Mouse (Mus musculus) kidney, embryonic 14.5 days (tissue): ENCODE results near the gene Cul4b. TPM values are rescaled to one million over a fixed set of nuclear protein-coding genes. Genes with fewer than 3 reads are reported as not detected.
A peak's percentile ranks its signal among the peaks of the same experiment; 100 is the strongest.
"Not testable (repeated sequence)": the region's sequence is repeated elsewhere in the genome, so short reads cannot be mapped to it uniquely, and the experiment has no call there.

ENCODE experiments used
- ATAC-seq: fragments of 200-750 bp; cut with Nextera tagmentation; 2 replicates; pipeline ENCODE4 v1.8.0; 2017; ENCODE audit warnings: moderate number of reproducible peaks, mild to moderate bottlenecking, moderate TSS enrichment, moderate library complexity; ENCODE audit not compliant: low FRiP score, low TSS enrichment
- H3K27ac ChIP-seq: fragments of 300-500 bp; sonication (generic); 2 replicates; pipeline ENCODE4 v1.5.1; 2014; ENCODE audit warnings: low read depth, mild to moderate bottlenecking, low read length, moderate library complexity, mixed read lengths
- H3K27me3 ChIP-seq: fragments of 300-500 bp; sonication (generic); 2 replicates; pipeline ENCODE4 v1.6.1; 2014; ENCODE audit warnings: mild to moderate bottlenecking, low read length; ENCODE audit not compliant: control insufficient read depth, insufficient read depth
- H3K36me3 ChIP-seq: fragments of 300-500 bp; sonication (generic); 2 replicates; pipeline ENCODE4 v1.6.1; 2014; ENCODE audit warnings: low read length, mixed read lengths; ENCODE audit not compliant: control insufficient read depth, insufficient read depth
- H3K4me1 ChIP-seq: fragments of 300-500 bp; sonication (generic); 2 replicates; pipeline ENCODE4 v1.6.1; 2014; ENCODE audit warnings: low read length, mixed read lengths; ENCODE audit not compliant: control insufficient read depth, insufficient read depth
- H3K4me2 ChIP-seq: fragments of 300-500 bp; sonication (generic); replicated peaks from 2 replicates; pipeline ENCODE4 v1.6.1; 2014; ENCODE audit warnings: low read depth, mild to moderate bottlenecking, low read length
- H3K4me3 ChIP-seq: fragments of 300-500 bp; sonication (generic); 2 replicates; pipeline ENCODE4 v1.5.1; 2014; ENCODE audit warnings: mild to moderate bottlenecking, low read length
- H3K9ac ChIP-seq: fragments of 300-500 bp; sonication (generic); 2 replicates; pipeline ENCODE4 v1.6.1; 2014; ENCODE audit warnings: low read depth, mild to moderate bottlenecking, low read length, moderate library complexity
- H3K9me3 ChIP-seq: fragments of 300-500 bp; sonication (generic); 2 replicates; pipeline ENCODE4 v1.6.1; 2016; ENCODE audit warnings: low read length; ENCODE audit not compliant: control insufficient read depth
- WGBS: fragments of 180-500 bp; shearing (Covaris S2); extraction: QIAGEN DNeasy Blood & Tissue Kit; methylation state at CpG from one replicate; pipeline ENCODE4 v1.1.7; 2014; 5-methylcytosine and 5-hydroxymethylcytosine counted together
- polyA plus RNA-seq: library from polyadenylated mRNA; unstranded; fragments of >200 nt; fragmentation: Nextera tagmentation; extraction: Ambion mirVana; gene quantifications from 2 replicates; pipeline ENCODE4 v1.2.1, GENCODE M21; 2014

Gene Cul4b
- polyA plus RNA-seq, 1 experiment from 2014 or later, result 47.2 TPM

DNA sequence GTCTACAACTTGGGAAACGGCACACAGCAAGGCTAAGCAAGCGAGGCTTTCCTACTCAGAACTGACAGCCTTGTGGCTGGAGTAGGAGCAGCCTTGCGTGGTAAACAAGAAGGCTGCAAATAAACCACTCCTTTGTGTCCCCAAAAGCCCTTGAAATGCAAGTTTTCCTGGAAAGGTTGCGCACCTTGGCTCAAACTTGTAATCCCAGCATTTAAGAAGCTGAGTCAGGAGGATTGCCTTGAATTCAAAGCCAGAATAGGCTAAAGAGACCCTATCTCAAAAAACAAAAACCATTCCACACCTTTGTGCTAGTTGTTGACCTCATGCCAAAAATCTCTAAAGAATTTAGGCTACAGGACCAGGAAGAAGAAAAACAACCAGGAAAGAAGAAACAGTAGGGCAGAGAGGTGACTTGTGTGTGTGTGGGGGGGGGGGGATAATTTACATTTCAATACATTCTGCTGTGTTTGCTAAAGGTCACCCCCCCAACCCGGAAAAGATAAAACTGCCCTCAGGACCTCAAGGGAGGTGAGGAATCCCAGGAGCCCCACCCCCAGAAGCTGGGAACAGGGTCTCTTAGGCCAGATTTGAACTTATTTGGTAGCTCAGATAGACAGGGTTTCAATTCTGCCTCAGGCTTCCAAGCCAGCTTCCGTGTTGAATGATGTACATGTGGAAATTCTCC lies 9.3 kb downstream of the Cul4b start:
- Histone ChIP-seq H3K27ac (no peak overlapping the region), H3K27me3 (no peaks in the 10 kb centered on the region), H3K9me3 (no peaks in the 10 kb centered on the region), H3K4me3 (no peak overlapping the region), H3K4me2 (no peak overlapping the region), H3K4me1 (no peaks in the 10 kb centered on the region), H3K9ac (no peak overlapping the region), H3K36me3 (no peaks in the 10 kb centered on the region)
- 72% methylated on average over 6 of the region's 6 CpGs for WGBS
- ATAC-seq, result no peak

DNA sequence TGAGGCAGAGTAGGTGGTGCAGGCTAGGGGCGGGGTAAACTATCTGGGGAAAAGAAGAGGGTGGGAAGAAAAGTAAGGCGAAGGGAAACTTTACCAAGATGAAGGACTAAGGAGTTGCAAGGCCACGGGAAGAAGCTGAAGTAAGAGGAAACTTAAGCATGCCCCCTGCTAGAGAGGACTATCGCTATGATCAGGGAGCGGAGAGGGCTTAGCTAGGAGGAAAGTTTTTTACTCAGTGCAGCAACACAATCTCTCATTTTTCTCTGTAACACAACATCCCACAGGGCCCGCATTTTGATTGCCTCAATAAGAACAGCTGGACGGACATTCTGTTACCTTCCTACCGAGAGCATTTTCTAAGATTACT lies 10.8 kb downstream of the Cul4b start:
- ATAC-seq, result no peak
- H3K4me3 ChIP-seq, result peak overlapping the region; percentile 50
- H3K27ac ChIP-seq, result peak overlapping the region; percentile 85
- H3K4me2 ChIP-seq, result peak overlapping the region; percentile 42
- H3K27me3 ChIP-seq, result no peaks in the 10 kb centered on the region
- peak overlapping the region; percentile 52; the same call in 1 of the 2 replicates for H3K9ac ChIP-seq
- H3K36me3 ChIP-seq, result peaks cover 9% of the 10 kb centered on the region; the same call in 1 of the 2 replicates
- H3K9me3 ChIP-seq, result no peaks in the 10 kb centered on the region
- no peaks in the 10 kb centered on the region for H3K4me1 ChIP-seq
- 30% methylated on average over 8 of the region's 8 CpGs for WGBS

DNA sequence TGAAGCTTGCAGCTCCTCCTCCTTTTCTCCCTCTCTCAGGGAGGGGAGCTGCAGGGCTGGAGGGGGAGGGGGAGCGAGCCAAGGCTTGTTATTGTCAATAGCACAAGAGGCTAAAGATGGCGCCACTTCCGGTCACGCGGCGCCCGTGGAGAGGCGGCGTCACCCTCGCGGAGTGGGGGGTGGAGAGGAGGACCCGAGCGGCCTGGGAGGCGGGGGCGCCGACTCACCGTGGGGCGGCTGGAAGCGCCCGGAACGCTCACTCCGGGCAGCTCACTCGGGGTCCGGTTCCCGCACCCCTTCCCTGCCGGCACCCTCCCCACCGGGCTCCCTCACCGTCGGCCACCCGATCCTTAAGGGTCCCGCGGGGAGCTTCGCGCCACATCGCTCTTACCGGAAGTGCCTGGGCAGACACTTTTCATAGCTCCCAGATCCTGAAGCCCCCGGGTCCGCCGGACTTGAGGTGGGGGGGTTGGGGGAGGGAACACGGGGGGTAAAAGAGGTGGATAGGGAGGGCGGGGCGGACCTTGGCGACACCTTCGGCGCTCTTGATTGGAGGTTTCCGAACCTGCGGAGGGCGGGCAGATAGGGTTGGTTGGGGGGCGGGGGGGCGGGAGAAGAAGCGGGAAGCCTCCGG lies 11.3 kb downstream of the Cul4b start:
- Histone ChIP-seq H3K4me2 (peak overlapping the region; percentile 57), H3K9me3 (no peaks in the 10 kb centered on the region), H3K27ac (peak overlapping the region; percentile 94; the same call in 1 of the 2 replicates), H3K4me1 (no peaks in the 10 kb centered on the region), H3K9ac (peak overlapping the region; percentile 57), H3K27me3 (no peaks in the 10 kb centered on the region), H3K36me3 (peaks cover 9% of the 10 kb centered on the region; the same call in 1 of the 2 replicates), H3K4me3 (peak overlapping the region; percentile 50)
- WGBS, result 26% methylated on average over 38 of the region's 52 CpGs
- peak; percentile 95 for ATAC-seq

DNA sequence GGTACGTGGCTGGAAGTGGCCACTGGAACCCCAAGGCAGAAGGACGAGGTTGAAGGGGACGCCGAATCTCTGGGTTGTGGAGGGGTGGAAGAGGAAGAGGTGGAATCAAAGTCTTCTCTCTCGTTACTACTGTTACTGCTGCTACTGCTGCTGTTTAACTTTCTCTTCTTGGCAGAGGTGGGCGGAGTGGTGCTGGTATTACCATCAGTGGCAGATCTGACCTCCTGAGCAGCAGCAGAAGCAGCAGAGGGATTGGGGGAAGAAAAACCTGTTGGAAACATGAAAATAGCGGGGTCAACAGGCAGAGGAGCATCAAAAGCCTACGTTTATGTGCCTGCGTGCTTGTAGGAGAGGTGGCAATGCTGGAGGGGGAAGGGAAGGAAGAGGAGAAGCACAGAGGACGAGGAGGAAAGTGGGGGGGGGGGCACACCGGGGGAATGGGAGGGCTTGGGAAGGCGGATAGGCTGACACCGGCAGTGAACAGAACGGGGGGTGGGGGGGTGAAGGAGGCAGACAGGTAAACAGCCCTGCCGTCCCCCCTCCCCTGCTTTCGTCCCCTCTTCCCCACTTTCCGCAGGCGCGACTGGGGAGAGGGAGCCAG lies 12.0 kb downstream of the Cul4b start:
- WGBS, result 34% methylated on average over 14 of the region's 19 CpGs
- peaks cover 9% of the 10 kb centered on the region; the same call in 1 of the 2 replicates for H3K36me3 ChIP-seq
- H3K4me2 ChIP-seq, result peak overlapping the region; percentile 57
- peak; percentile 3; the same call in 1 of the 2 replicates for ATAC-seq
- peak overlapping the region; percentile 94; the same call in 1 of the 2 replicates for H3K27ac ChIP-seq
- peak overlapping the region; percentile 50 for H3K4me3 ChIP-seq
- no peaks in the 10 kb centered on the region for H3K4me1 ChIP-seq
- peak overlapping the region; percentile 57; the same call in 1 of the 2 replicates for H3K9ac ChIP-seq
- H3K27me3 ChIP-seq, result no peaks in the 10 kb centered on the region
- H3K9me3 ChIP-seq, result no peaks in the 10 kb centered on the region

DNA sequence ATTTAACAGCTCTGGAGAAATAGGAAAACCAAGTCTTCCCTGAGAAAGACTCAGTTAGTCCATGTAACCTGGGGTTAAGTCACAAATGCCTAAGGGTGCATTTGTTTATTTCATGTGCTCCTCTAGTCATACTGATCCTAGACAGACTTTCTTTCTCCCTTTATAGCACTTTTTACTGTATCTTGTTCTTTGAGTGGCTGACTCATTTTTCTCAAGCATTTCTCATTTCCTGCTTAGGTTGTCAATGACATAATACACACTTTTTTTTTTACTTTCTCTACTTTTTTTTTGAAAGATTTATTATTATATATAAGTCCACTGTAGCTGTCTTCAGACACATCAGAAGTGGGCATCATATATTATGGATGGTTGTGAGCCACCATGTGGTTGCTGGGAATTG lies 22.7 kb downstream of the Cul4b start:
- H3K4me2 ChIP-seq, result no peak overlapping the region
- no peak overlapping the region for H3K4me3 ChIP-seq
- H3K27ac ChIP-seq, result no peak overlapping the region
- no peaks in the 10 kb centered on the region for H3K9me3 ChIP-seq
- H3K9ac ChIP-seq, result no peak overlapping the region
- peaks cover 8% of the 10 kb centered on the region; the same call in 1 of the 2 replicates for H3K36me3 ChIP-seq
- H3K27me3 ChIP-seq, result no peaks in the 10 kb centered on the region
- ATAC-seq, result no peak
- no peaks in the 10 kb centered on the region for H3K4me1 ChIP-seq

DNA sequence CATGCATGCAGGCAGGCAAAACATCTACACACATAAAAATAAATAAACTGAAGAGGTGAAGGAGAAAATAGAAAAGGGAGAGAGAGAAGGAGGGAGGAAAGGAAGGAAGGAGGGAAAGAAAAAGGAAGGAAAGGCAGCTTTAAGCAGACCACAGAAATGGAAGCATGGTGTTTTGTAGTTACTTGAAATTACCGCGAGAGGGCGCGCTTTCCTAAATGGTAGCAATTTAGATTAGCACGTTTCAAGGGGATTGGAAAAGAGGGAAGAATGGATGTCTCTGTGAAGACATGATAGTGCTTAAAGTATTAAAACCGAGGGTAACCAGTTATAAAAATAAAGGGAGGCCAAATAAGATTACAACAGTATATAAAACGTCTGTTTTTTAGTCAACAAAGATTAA lies 61.4 kb downstream of the Cul4b start:
- whole genome bisulfite sequencing, result 3% methylated on average over 7 of the region's 7 CpGs
- no peak for ATAC-seq
- Histone ChIP-seq H3K4me2 (no peak overlapping the region), H3K4me1 (no peaks in the 10 kb centered on the region), H3K27me3 (no peaks in the 10 kb centered on the region), H3K9me3 (no peaks in the 10 kb centered on the region), H3K9ac (no peak overlapping the region), H3K27ac (no peak overlapping the region), H3K36me3 (no peaks in the 10 kb centered on the region), H3K4me3 (no peak overlapping the region)

DNA sequence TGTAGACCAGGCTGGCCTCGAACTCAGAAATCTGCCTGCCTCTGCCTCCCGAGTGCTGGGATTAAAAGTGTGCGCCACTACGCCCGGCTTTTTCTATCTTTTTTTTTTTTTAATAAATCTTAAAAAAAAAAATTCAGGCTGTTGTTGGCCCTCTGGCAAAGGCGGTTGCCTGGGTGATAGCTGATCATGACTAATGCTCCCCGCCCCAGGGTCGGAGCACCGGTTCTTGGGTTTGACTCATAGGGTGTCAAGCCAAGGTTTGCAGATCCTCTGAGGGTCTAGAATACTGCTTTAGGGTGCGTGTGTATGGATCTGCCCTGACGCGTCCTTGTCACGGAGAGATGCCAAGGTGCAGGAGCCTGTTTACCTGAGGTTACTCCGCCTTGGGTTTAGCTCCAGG lies 71.2 kb downstream of the Cul4b start:
- 89% methylated on average over 14 of the region's 14 CpGs for WGBS
- no peaks in the 10 kb centered on the region for H3K4me1 ChIP-seq
- no peak overlapping the region for H3K4me2 ChIP-seq
- no peak overlapping the region for H3K27ac ChIP-seq
- no peak overlapping the region for H3K4me3 ChIP-seq
- ATAC-seq, result no peak
- H3K36me3 ChIP-seq, result no peaks in the 10 kb centered on the region
- no peak overlapping the region for H3K9ac ChIP-seq
- no peaks in the 10 kb centered on the region for H3K27me3 ChIP-seq
- no peaks in the 10 kb centered on the region for H3K9me3 ChIP-seq

DNA sequence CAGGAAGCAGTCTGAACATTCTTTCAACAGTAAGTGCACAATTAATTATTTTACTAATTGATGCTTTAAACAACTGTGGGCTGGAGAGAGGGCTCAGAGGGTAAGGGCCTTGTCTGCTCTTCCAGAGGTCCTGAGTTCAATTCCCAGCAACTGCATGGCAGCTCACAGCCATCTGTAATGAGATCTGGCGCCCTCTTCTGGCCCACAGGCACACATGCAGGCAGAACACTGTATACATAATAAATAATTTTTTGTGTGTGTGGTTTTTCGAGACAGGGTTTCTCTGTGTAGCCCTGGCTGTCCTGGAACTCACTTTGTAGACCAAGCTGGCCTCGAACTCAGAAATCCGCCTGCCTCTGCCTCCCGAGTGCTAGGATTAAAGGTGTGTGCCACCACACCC lies 73.8 kb downstream of the Cul4b start:
- H3K9me3 ChIP-seq, H3K36me3 ChIP-seq, ATAC-seq, H3K4me2 ChIP-seq, H3K4me1 ChIP-seq, H3K27ac ChIP-seq, H3K4me3 ChIP-seq, H3K27me3 ChIP-seq, H3K9ac ChIP-seq: not testable (repeated sequence)
- WGBS, result 64% methylated on average over 5 of the region's 5 CpGs

DNA sequence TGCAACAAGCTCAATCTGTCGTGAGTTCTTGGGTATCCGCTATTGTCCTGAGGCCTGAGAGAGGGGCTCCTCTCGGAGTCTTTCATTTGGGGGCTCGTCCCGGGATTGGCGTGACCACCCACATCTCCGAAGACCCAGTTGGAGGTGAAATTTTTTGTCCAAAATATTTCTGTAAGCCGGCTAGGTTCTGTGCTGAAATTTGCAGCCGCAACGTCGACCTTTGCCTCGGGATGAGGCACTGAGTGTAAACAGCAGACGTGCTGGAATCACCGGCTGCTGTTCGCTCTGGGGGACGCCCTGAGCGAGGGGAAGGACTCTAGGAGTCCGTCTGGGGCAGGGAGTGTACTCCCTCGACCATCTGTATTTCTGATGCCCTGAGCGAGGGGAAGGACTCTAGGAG lies 90.5 kb downstream of the Cul4b start:
- peak overlapping the region; percentile 21; the same call in 1 of the 2 replicates for H3K4me2 ChIP-seq
- not testable (repeated sequence) for H3K9ac ChIP-seq, H3K9me3 ChIP-seq, H3K27me3 ChIP-seq, H3K27ac ChIP-seq, H3K4me3 ChIP-seq, ATAC-seq, H3K36me3 ChIP-seq, H3K4me1 ChIP-seq
- WGBS, result 33% methylated on average over 20 of the region's 20 CpGs
